Mouse (Mus musculus): ENCODE data around the gene Sh3pxd2a. TPM values are rescaled to one million over a fixed set of nuclear protein-coding genes. Genes with fewer than 3 reads are reported as not detected.

Gene Sh3pxd2a
- polyA plus RNA-seq, 1 experiment from 2014 or later = 8.8 TPM

Small RNA genes within 50 kb of the gene (microRNA-seq; reads per million reads assigned to microRNA genes)
- gene Mir6995 = 0.34 reads per million

Other genes starting within 250 kb of the Sh3pxd2a start
- gene Stn1, start 73.1 kb upstream of the Sh3pxd2a start, polyA plus RNA-seq (2014; fragmentation: Nextera tagmentation; extraction: Ambion mirVana) = 53.5 and 60.1 TPM in 2 replicates
- 21.1 and 24.5 TPM in 2 replicates for gene Slk, start 115.3 kb upstream of the Sh3pxd2a start, polyA plus RNA-seq (2014; fragmentation: Nextera tagmentation; extraction: Ambion mirVana)
- gene Col17a1, start 227.7 kb upstream of the Sh3pxd2a start, polyA plus RNA-seq (2014; fragmentation: Nextera tagmentation; extraction: Ambion mirVana) = 0.67 and 1.1 TPM in 2 replicates

Data from intestine, embryonic 14.5 days (tissue).